Mouse (Mus musculus) liver, postnatal 0 days (tissue): ENCODE results near the gene Pom121. TPM values are rescaled to one million over a fixed set of nuclear protein-coding genes. Genes with fewer than 3 reads are reported as not detected.

Source experiments
- ATAC-seq: fragments of 200-750 bp; cut with Nextera tagmentation; 2 replicates; pipeline ENCODE4 v1.8.0; 2017; ENCODE audit warnings: mild to moderate bottlenecking, moderate library complexity
- DNase-seq: peaks from one replicate; pipeline ENCODE4 v3.0.0-alpha.2; 2016
- H3K27ac ChIP-seq: fragments of 300-500 bp; sonication (generic); 2 replicates; pipeline ENCODE4 v1.5.1; 2014; ENCODE audit warnings: antibody characterized with exemption, moderate library complexity, mild to moderate bottlenecking, low read depth
- H3K27me3 ChIP-seq: fragments of 300-500 bp; sonication (generic); 2 replicates; pipeline ENCODE4 v1.6.1; 2014; ENCODE audit warnings: low read length, control low read depth, mixed read lengths; ENCODE audit not compliant: insufficient read depth
- H3K36me3 ChIP-seq: fragments of 300-500 bp; sonication (generic); replicated peaks from 2 replicates; pipeline ENCODE4 v1.6.1; 2014; ENCODE audit warnings: mild to moderate bottlenecking, control low read depth, low read length, moderate library complexity, mixed read lengths; ENCODE audit not compliant: insufficient read depth
- H3K4me1 ChIP-seq: fragments of 300-500 bp; sonication (generic); 2 replicates; pipeline ENCODE4 v1.6.1; 2014; ENCODE audit warnings: antibody characterized with exemption, mild to moderate bottlenecking, control low read depth; ENCODE audit not compliant: insufficient read depth
- H3K4me2 ChIP-seq: fragments of 300-500 bp; sonication (generic); 2 replicates; pipeline ENCODE4 v1.6.1; 2014; ENCODE audit warnings: low read depth, mild to moderate bottlenecking, low read length, moderate library complexity, mixed read lengths
- H3K4me3 ChIP-seq: fragments of 300-500 bp; sonication (generic); 2 replicates; pipeline ENCODE4 v1.5.1; 2014; ENCODE audit warnings: low read depth, low read length
- H3K9ac ChIP-seq: fragments of 300-500 bp; sonication (generic); replicated peaks from 2 replicates; pipeline ENCODE4 v1.6.1; 2014; ENCODE audit warnings: mild to moderate bottlenecking, moderate library complexity
- H3K9me3 ChIP-seq: fragments of 300-500 bp; sonication (generic); 2 replicates; pipeline ENCODE4 v1.6.1; 2016; ENCODE audit warnings: mild to moderate bottlenecking, control low read depth, low read length, mixed read lengths
- CTCF ChIP-seq: sonication (generic); IDR thresholded peaks from 2 replicates; pipeline ENCODE4 v1.5.1; 2016; ENCODE audit warnings: antibody characterized with exemption, low read depth
- EP300 ChIP-seq: IDR thresholded peaks from 2 replicates; pipeline ENCODE4 v1.6.1; 2016; ENCODE audit warnings: antibody characterized with exemption, low read depth, mild to moderate bottlenecking
- WGBS: fragments of 180-500 bp; shearing (Covaris S2); extraction: QIAGEN DNeasy Blood & Tissue Kit; methylation state at CpG from one replicate; pipeline ENCODE4 v1.1.7; 2014; ENCODE audit not compliant: insufficient replicate concordance; 5-methylcytosine and 5-hydroxymethylcytosine counted together
- microRNA-seq: library from miRNA; unstranded; fragments of <30 nt; microRNA quantifications from one replicate; pipeline ENCODE4, GENCODE M21; 2016
- polyA plus RNA-seq: library from polyadenylated mRNA; unstranded; fragments of >200 nt; fragmentation: Nextera tagmentation; extraction: Ambion mirVana; gene quantifications from 2 replicates; pipeline ENCODE4 v1.2.1, GENCODE M21; 2015

Gene Pom121
- polyA plus RNA-seq, 1 experiment from 2014 or later = 3.5 TPM

DNA sequence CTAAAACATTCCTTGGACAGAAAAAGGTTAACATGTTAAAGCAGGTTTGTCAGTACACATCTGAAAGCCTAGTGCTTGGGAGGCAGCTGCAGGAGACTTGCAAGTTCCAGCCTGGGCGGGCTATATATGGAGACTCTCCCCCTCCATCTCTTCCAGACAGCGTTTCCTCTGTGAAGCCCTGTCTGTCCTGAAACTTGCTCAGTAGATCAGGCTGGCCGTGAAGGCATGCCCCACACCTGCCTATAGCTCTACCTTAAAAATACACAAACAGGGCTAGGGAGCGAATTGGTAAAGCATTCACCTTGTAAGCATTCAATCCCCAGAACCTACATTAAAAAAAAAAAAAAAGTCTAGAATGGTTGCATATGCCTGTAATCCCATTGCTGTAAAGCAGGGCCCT, 64.9 kb downstream of the Pom121 start:
- Histone ChIP-seq H3K4me2 (no peak overlapping the region), H3K36me3 (no peaks in the 10 kb centered on the region), H3K4me3 (no peak overlapping the region), H3K4me1 (no peaks in the 10 kb centered on the region), H3K9ac (no peak overlapping the region), H3K27me3 (no peaks in the 10 kb centered on the region), H3K27ac (no peak overlapping the region), H3K9me3 (no peaks in the 10 kb centered on the region)
- TF ChIP-seq EP300 (no peak), CTCF (no peak)
- no peak for ATAC-seq
- no peak for DNase-seq
- 72% methylated on average over 4 of the region's 4 CpGs for WGBS

Small RNA genes lying within 50 kb of the gene (microRNA-seq; reads per million reads assigned to microRNA genes)
- not detected for gene Mir7033

Other genes with a start within 250 kb of the Pom121 start
- 10.4 and 12.3 TPM in 2 replicates for gene Tbl2, start 244.9 kb downstream of the Pom121 start, polyA plus RNA-seq
- gene Bcl7b, start 226.3 kb downstream of the Pom121 start, polyA plus RNA-seq = 30.1 and 32.6 TPM in 2 replicates
- 10.5 and 11.7 TPM in 2 replicates for gene Baz1b, start 207.3 kb downstream of the Pom121 start, polyA plus RNA-seq
- 0.16 and 0.25 TPM in 2 replicates for gene Fzd9, start 143.3 kb downstream of the Pom121 start, polyA plus RNA-seq
- gene Fkbp6, start 44.5 kb downstream of the Pom121 start, polyA plus RNA-seq = not detected in 2 replicates
- not detected in 2 replicates for gene Trim50, start 41.3 kb downstream of the Pom121 start, polyA plus RNA-seq
- gene Nsun5, start 24.6 kb downstream of the Pom121 start, polyA plus RNA-seq = 9.4 and 10.0 TPM in 2 replicates
- 2.4 and 2.7 TPM in 2 replicates for gene Hip1, start 150.6 kb upstream of the Pom121 start, polyA plus RNA-seq
- gene Ccl26, start 169.0 kb upstream of the Pom121 start, polyA plus RNA-seq = not detected in 2 replicates
- gene Ccl24, start 178.5 kb upstream of the Pom121 start, polyA plus RNA-seq = 25.6 and 28.4 TPM in 2 replicates
- gene Rhbdd2, start 238.1 kb upstream of the Pom121 start, polyA plus RNA-seq = 22.6 and 28.3 TPM in 2 replicates